Mouse (Mus musculus) MEL-GATA-1-ER (cell line): ENCODE measurements around the gene Olfr1217.
"Not testable (repeated sequence)": the region's sequence is repeated elsewhere in the genome, so short reads cannot be mapped to it uniquely, and the experiment has no call there.

Experiments used
- DNase-seq: peaks from one replicate; pipeline ENCODE4 v3.0.0-alpha.2; 2012; ENCODE audit warnings: low read depth; ENCODE audit errors: extremely low read depth

Gene Olfr1217

DNA sequence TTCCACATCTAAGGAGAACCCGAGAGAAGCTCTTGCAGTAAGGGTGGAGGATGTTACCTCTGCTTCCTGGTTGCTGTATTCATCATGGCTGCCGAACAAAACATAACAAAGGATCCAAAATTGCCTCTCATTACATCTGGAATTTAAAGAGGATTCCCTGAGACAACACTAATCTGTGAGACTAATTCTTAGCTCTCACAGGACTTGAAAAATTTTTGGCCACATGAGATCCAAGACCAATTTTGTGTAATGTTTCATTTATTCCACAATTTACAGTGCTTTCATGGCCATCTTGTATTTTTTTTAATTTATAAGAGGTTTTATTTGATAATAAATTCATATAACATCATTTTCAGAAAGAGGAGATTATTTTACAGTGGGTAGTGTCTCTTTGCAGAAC, at the start of gene Olfr1217:
Olfr1217 (minus strand) TSS at position 101 of the 400 bp plus-strand sequence.
- DNase-seq: no peak

DNA sequence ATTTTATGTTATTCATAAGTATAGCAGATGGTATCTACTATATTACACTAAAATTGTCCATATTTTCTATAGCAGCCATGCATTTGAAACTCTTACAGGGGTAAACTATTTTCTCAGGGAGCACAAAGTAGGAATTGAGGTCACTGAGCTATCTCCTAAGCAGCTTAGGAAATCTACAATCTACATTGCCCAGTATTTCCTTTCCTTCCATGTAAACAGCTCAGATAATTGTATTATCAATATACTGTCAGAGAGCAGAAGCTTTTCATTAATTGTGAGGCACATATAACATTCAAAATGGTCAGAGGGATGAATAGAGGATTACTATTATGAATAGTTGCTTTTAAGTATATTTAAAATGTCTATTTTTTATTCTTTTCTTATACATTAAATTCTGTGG, 49.6 kb upstream of the Olfr1217 start:
- no peak for DNase-seq

DNA sequence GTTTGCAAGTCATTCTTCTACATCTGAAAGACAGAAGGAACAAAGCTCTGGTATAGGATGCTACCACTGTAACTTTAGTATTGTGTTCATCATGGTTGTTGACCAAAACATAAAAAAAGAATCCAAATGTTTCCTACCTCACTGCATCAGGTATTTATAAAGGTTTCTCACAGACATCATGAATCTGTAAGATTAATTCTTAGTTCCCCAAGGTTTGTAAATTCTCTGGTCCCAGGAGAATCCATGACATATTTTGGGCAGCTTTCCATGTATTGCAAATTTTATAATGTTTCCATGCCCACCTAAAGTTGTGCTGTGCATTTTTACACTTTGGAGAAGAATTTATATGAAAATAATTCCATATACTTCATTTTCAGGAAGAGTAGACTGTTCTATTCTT, 29.2 kb upstream of the Olfr1217 start, which contains the start of gene Olfr1218:
Olfr1218 (minus strand) TSS at position 101 of the 400 bp plus-strand sequence.
- DNase-seq: no peak

- not testable (repeated sequence) for DNase-seq
These were observed 10.4 kb downstream of the Olfr1217 start for GRCm38 (mm10) chr2:89021436-89021835.

- DNase-seq: no peak
These were observed 13.6 kb downstream of the Olfr1217 start, which contains the start of gene Olfr1216 for GRCm38 (mm10) chr2:89018240-89018639. TSS of gene Olfr1216 (minus strand) at chr2:89018340.

DNA sequence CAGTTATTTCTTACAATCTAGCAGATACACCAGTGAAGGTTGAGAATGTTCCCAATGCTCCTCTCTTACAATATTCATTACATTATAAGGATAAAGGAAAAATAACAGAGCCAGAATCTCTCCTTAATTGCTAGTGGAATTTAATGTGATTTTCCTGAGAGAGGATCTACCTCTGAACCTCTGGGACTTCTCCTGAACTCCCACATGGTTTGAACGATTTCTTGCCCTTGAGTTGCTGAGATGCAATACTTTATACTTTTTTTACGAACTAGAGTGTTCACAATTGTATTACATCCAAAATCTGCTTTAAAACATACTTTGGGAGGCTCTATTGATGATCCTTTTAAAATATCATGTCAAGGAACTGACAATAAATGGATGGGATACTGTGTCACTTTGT, 25.0 kb downstream of the Olfr1217 start, which contains the start of gene Olfr1215:
Olfr1215 (minus strand) TSS at position 101 of the 400 bp plus-strand sequence.
- DNase-seq: no peak

GRCm38 (mm10) chr2:88992553-88992952, 39.3 kb downstream of the Olfr1217 start, which contains the start of gene Olfr1214:
TSS of gene Olfr1214 (minus strand) at chr2:88992653.
- no peak for DNase-seq

DNA sequence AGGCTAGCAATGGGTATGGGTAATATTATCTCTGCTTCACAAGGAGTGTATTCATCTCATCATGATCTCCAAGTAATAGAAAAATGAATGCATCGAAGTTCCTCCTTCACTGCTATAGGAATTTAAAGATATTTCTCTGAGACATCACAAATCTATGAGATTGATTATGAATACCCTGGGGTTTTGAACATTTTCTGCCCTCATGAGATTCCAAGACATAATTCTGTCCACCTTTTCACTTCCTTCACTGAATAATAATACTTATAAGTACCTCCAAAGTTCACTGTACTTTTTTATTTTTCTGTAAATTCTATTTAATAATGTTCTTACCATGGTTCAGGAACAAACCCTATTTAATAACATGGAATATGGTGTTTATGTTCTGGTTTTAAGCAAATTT, 51.7 kb downstream of the Olfr1217 start, which contains the start of gene Gm13762:
Gm13762 (minus strand) TSS at position 101 of the 400 bp plus-strand sequence.
- DNase-seq: no peak
